8 mouse cellular contexts compared by ENCODE assay signal in the genomic region with DNA sequence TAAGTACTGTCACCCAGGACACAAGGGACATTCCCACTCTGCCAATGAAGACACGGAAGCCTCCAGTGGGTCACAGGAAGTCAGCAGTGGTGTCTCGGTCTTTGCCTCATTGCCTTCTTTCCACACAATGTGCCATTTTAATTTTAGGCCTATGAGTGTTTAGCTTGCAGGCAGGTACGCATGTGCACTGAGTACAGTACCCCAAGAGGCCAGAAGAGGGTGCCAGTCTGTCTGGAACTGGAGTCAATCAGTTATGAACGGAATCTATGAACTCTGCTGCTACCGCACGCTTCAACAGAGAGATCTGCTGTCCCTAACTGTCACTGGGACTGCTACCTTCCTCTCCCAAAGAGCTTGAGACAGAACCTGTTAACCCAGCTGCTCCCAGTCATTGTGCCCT. TPM values are rescaled to one million over a fixed set of nuclear protein-coding genes. Genes with fewer than 3 reads are reported as not detected.
DNase-seq lines count a peak whose midpoint lies in the region; ATAC-seq lines count a peak whose summit lies in the region.

No protein-coding gene starts in this region.

- no peaks in the 10 kb centered on the region for H3K4me1 ChIP-seq in embryonic facial prominence, embryonic 11.5 days (ENCODE audit: control insufficient read depth, insufficient read depth, low read length)

- no peaks in the 10 kb centered on the region for H3K9me3 ChIP-seq in embryonic facial prominence, embryonic 11.5 days (replicated peaks; ENCODE audit: control insufficient read depth, low read length)

- DNase-seq in heart, postnatal 4 days = peak; percentile 66
- DNase-seq in heart, postnatal 36 days = no peak
- DNase-seq in thymus, postnatal 0 days (ENCODE audit: low spot score) = peak; percentile 55
- no peak for DNase-seq in thymus, adult 18-20 months
- peak; percentile 67 for DNase-seq in embryonic facial prominence, embryonic 11.5 days (ENCODE audit: low spot score)
- peak; percentile 66 for DNase-seq in testis, postnatal 10 days (ENCODE audit: low spot score)
- no peak for DNase-seq in frontal cortex, postnatal 10 days (ENCODE audit: low spot score in 2 of 2)
- no peak for DNase-seq in heart, adult 18-20 months

- no peak overlapping the region for H3K27ac ChIP-seq in embryonic facial prominence, embryonic 11.5 days (replicated peaks; ENCODE audit: low read depth, low read length)

- H3K4me2 ChIP-seq in embryonic facial prominence, embryonic 11.5 days (ENCODE audit: low read depth, low read length) = no peak overlapping the region

- ATAC-seq in embryonic facial prominence, embryonic 11.5 days (replicated peaks; ENCODE audit: insufficient number of reproducible peaks, low FRiP score, low TSS enrichment, low read depth) = no peak

- H3K36me3 ChIP-seq in embryonic facial prominence, embryonic 11.5 days (replicated peaks; ENCODE audit: control insufficient read depth, insufficient read depth, low read depth, low read length) = peaks cover 26% of the 10 kb centered on the region

- no peaks in the 10 kb centered on the region for H3K27me3 ChIP-seq in embryonic facial prominence, embryonic 11.5 days (ENCODE audit: control insufficient read depth, insufficient read depth, low read length)

- no peak overlapping the region for H3K9ac ChIP-seq in embryonic facial prominence, embryonic 11.5 days (replicated peaks; ENCODE audit: low read length)

- intact Hi-C loops in heart, postnatal 36 days (cut with DNase I) = loop anchor here (10.0 kb wide), 1 partner anchor 575 kb away; no protein-coding TSS in a partner anchor

- whole genome bisulfite sequencing in embryonic facial prominence, embryonic 11.5 days = 78% methylated on average over 6 of the region's 6 CpGs

- no peak overlapping the region for H3K4me3 ChIP-seq in embryonic facial prominence, embryonic 11.5 days (ENCODE audit: low read depth, low read length)

RNA-seq across cellular contexts. Expression of a gene that starts 17.3 kb away (rescaled TPM):
- total RNA-seq in heart, postnatal 4 days (2021) = 1 to 10 TPM; 3.1 to 4.5 TPM
- total RNA-seq in heart, postnatal 36 days (2021) = 1 to 10 TPM; 4.3 to 5.9 TPM
- polyA plus RNA-seq in thymus, postnatal 0 days (2015; fragmentation: Nextera tagmentation; extraction: Ambion mirVana) = 27.5 and 31.2 TPM in 2 replicates
- 4.2 and 4.5 TPM in 2 replicates for polyA plus RNA-seq in embryonic facial prominence, embryonic 11.5 days (2014; fragmentation: Nextera tagmentation; extraction: Ambion mirVana)
- 1 to 10 TPM; 3.5 to 5.6 TPM for total RNA-seq in heart, adult 18-20 months (2021)

RNA-seq across cellular contexts. Expression of a gene that starts 18.2 kb away (rescaled TPM):
- 10 to 100 TPM; 87.5 to 96.8 TPM for total RNA-seq in heart, postnatal 4 days (2021)
- 10 to 100 TPM; 87.7 to 90.5 TPM for total RNA-seq in heart, postnatal 36 days (2021)
- 11.5 and 11.7 TPM in 2 replicates for polyA plus RNA-seq in thymus, postnatal 0 days (2015; fragmentation: Nextera tagmentation; extraction: Ambion mirVana)
- polyA plus RNA-seq in embryonic facial prominence, embryonic 11.5 days (2014; fragmentation: Nextera tagmentation; extraction: Ambion mirVana) = 17.5 and 19.8 TPM in 2 replicates
- 10 to 100 TPM; 85.2 to 90.5 TPM for total RNA-seq in heart, adult 18-20 months (2021)

RNA-seq across cellular contexts. Expression of a gene that starts 54.4 kb away (rescaled TPM):
- total RNA-seq in heart, postnatal 4 days (2021) = 1 to 10 TPM; 8.8 to 9.5 TPM
- total RNA-seq in heart, postnatal 36 days (2021) = 10 to 100 TPM; 27.0 to 45.2 TPM
- 7.4 and 7.8 TPM in 2 replicates for polyA plus RNA-seq in thymus, postnatal 0 days (2015; fragmentation: Nextera tagmentation; extraction: Ambion mirVana)
- polyA plus RNA-seq in embryonic facial prominence, embryonic 11.5 days (2014; fragmentation: Nextera tagmentation; extraction: Ambion mirVana) = 18.4 and 20.1 TPM in 2 replicates
- total RNA-seq in heart, adult 18-20 months (2021) = 10 to 100 TPM; 22.7 to 25.7 TPM

Comparison
In these comparisons a context has a peak if more than half of its experiments do, and no peak if none do; other contexts are left out.
1. DNase-seq: peak in heart, postnatal 4 days (single experiment), thymus, postnatal 0 days (single experiment), embryonic facial prominence, embryonic 11.5 days (single experiment) and testis, postnatal 10 days (single experiment); none in heart, postnatal 36 days (0 of 2), thymus, adult 18-20 months (0 of 2), frontal cortex, postnatal 10 days (0 of 2) and heart, adult 18-20 months (0 of 2).